Mouse (Mus musculus): ENCODE results near the gene Tuba1b.

GRCm38 (mm10) chr15:98924682-98925081 lies 9.7 kb downstream of the Tuba1b start:
- TF ChIP-seq CTCF (conservative IDR thresholded peaks at IDR 0.05 in 1 of 2, IDR thresholded peaks at IDR 0.05 in 1 of 2; ENCODE audit: low read depth in 2 of 2, low read length in 2 of 2) (no peak), HCFC1 (IDR thresholded peaks at IDR 0.05; ENCODE audit: low read depth, low read length) (no peak)

Data from CH12.LX (cell line).